Mouse (Mus musculus) G1E (cell line): ENCODE measurements around the gene Fgfr2.

ENCODE experiments used
- CTCF ChIP-seq: IDR thresholded peaks from 2 replicates; pipeline ENCODE4 v1.5.1; 2012; ENCODE audit warnings: low read depth, low read length, inconsistent platforms, mixed read lengths
- GATA1 ChIP-seq: IDR thresholded peaks from 2 replicates; pipeline ENCODE4 v1.6.1; 2012; ENCODE audit warnings: borderline replicate concordance, low read length, inconsistent platforms, mixed read lengths
- GATA2 ChIP-seq: IDR thresholded peaks from 2 replicates; pipeline ENCODE4 v1.6.1; 2012; ENCODE audit warnings: low read depth, low read length, inconsistent platforms, borderline replicate concordance
- TAL1 ChIP-seq: conservative IDR thresholded peaks from 2 replicates; pipeline ENCODE4 v1.6.1; 2012; ENCODE audit warnings: low read depth, low read length, inconsistent platforms, mixed read lengths

- TF ChIP-seq GATA2: no peak
- TF ChIP-seq CTCF: no peak
- TF ChIP-seq TAL1: no peak
- TF ChIP-seq GATA1: no peak
Observed at GRCm38 (mm10) chr7:130260905-130261683, 2862.1 kb downstream of the Fgfr2 start.
